Mouse (Mus musculus): Measurements from ENCODE around the gene Sorcs2.

Gene Sorcs2

GRCm38 (mm10) chr5:35974265-35974664 is 423.7 kb downstream of the Sorcs2 start:
- no peak for DNase-seq

DNA sequence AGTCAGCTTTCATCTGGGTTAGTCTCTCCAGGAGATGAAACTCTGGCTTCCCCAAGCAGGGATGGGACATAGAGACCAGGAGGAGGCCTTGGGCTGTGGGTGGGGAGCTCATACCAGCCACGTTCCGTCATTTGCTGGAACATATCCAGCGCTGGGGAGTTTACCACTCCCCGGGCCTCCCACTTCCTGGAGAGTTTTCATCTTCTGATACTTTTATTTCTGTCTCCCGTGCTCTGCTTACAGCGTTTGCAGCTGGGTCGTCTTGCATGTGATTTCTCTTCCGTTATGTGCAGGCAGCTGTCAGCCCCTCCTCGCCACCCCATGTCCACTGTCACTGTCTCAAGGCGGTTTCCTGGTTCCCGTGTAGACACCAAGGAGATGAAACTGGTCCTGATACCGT is 424.1 kb downstream of the Sorcs2 start:
- DNase-seq: no peak

DNA sequence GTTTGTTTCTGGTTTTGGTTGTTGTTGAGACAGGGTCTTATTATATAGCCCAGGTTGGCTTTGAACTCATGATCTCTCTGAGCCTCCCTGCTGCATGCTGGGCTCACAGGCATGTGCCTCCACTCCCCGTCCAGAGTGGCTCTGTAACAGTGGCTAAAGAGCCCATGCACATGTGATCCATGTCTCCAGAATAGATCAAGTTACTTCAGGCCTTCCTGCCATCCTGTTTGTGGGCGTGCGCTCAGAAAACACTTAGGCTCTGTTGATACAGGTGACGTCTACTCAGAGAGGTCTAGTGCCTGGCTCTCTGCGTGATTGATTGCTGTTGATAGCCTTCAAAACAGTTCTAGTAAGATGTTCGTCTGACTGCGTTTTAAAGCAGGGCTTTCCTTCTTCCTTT is 425.2 kb downstream of the Sorcs2 start:
- DNase-seq: no peak

- peak; percentile 67 for DNase-seq
Measured at GRCm38 (mm10) chr5:35971841-35972578, 425.9 kb downstream of the Sorcs2 start.

DNA sequence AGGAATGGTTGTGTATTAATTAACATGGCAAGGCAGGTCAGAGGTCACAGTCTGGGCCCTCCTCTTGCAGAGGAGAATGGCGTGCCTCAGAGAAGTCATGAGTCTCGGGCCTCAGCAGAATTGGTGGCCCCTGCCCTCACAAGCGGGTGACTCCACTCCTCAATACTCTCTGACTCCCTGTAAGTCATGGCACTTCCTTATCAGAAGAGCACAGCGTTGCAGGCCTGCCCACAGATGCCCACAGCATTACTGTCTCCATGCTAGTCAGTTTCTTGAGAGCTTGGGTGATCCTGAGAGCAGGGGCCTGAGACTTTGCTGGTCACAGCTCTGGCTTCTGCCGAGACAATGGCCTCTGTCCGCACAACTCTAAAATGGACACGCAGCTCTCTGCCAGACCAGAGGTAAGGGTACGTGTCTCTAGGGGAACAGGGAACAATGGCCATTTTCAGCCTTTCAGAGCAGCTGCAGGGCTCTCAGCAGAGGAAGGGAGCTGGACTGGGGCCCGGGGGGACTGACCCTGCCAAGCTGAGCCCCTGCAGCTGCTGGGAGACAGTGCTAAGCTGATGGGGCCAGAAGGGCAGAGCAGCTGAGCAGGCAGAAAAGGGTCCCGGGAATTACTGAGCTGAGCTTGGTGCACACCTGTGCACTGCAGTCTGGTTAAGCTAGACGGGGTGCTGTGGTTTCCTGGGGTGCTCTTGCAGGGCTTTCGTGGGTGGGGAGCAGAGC is 427.4 kb downstream of the Sorcs2 start:
- DNase-seq: peak; percentile 11

DNA sequence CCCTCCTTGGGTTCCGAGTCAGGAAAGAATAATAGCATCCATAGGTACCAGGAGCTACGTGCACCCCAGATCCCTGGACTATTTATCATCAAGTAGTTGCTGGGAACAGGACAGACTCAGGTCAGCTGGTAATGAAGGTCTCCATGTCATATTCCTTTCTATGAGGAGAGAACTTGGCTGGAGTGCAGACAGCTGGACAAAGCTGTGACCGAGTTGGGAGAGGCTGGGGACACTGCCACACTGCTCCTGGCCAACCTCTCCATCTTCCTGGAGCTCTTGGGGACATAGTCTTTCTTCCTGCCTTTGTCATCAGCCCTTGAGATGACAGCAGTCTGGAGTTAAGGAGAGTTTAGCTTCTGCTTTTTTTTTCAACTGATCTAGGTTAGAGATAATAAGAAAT is 428.1 kb downstream of the Sorcs2 start:
- no peak for DNase-seq

Data from cerebellum, adult 9-10 months (tissue).